Mouse (Mus musculus) hindbrain, embryonic 14.5 days (tissue): ENCODE data around the gene Meis2. TPM values are rescaled to one million over a fixed set of nuclear protein-coding genes. Genes with fewer than 3 reads are reported as not detected.

ENCODE experiments used
- ATAC-seq: fragments of 200-750 bp; cut with Nextera tagmentation; 2 replicates; pipeline ENCODE4 v1.8.0; 2017; ENCODE audit warnings: moderate number of reproducible peaks, mild to moderate bottlenecking, moderate TSS enrichment, moderate library complexity; ENCODE audit not compliant: low FRiP score
- DNase-seq: peaks from one replicate; pipeline ENCODE4 v3.0.0-alpha.2; 2015; ENCODE audit warnings: low spot score
- H3K27ac ChIP-seq: fragments of 300-500 bp; sonication (generic); 2 replicates; pipeline ENCODE4 v1.5.1; 2014; ENCODE audit warnings: mild to moderate bottlenecking, moderate library complexity
- H3K27me3 ChIP-seq: fragments of 300-500 bp; sonication (generic); 2 replicates; pipeline ENCODE4 v1.6.1; 2014; ENCODE audit warnings: mild to moderate bottlenecking, low read length, mixed read lengths; ENCODE audit not compliant: control insufficient read depth, insufficient read depth
- H3K36me3 ChIP-seq: fragments of 300-500 bp; sonication (generic); replicated peaks from 2 replicates; pipeline ENCODE4 v1.6.1; 2014; ENCODE audit not compliant: control insufficient read depth, insufficient read depth
- H3K4me1 ChIP-seq: fragments of 300-500 bp; sonication (generic); replicated peaks from 2 replicates; pipeline ENCODE4 v1.6.1; 2014; ENCODE audit warnings: antibody characterized with exemption, low read length, mixed read lengths; ENCODE audit not compliant: control insufficient read depth, insufficient read depth
- H3K4me2 ChIP-seq: fragments of 300-500 bp; sonication (generic); replicated peaks from 2 replicates; pipeline ENCODE4 v1.6.1; 2014; ENCODE audit warnings: mild to moderate bottlenecking, moderate library complexity
- H3K4me3 ChIP-seq: fragments of 300-500 bp; sonication (generic); replicated peaks from 2 replicates; pipeline ENCODE4 v1.5.1; 2014; ENCODE audit warnings: mild to moderate bottlenecking, low read length
- H3K9ac ChIP-seq: fragments of 300-500 bp; sonication (generic); 2 replicates; pipeline ENCODE4 v1.6.1; 2014
- H3K9me3 ChIP-seq: fragments of 300-500 bp; sonication (generic); 2 replicates; pipeline ENCODE4 v1.6.1; 2016; ENCODE audit warnings: low read length; ENCODE audit not compliant: control insufficient read depth
- WGBS: fragments of 180-500 bp; shearing (Covaris S2); extraction: QIAGEN DNeasy Blood & Tissue Kit; methylation state at CpG from one replicate; pipeline ENCODE4 v1.1.7; 2014; 5-methylcytosine and 5-hydroxymethylcytosine counted together
- polyA plus RNA-seq: library from polyadenylated mRNA; unstranded; fragments of >200 nt; fragmentation: Nextera tagmentation; extraction: Ambion mirVana; gene quantifications from 2 replicates; pipeline ENCODE4 v1.2.1, GENCODE M21; 2014

Gene Meis2
- polyA plus RNA-seq, 1 experiment from 2014 or later = 159 TPM

- ATAC-seq = no peak
- Histone ChIP-seq H3K4me2 (no peak overlapping the region), H3K9me3 (no peaks in the 10 kb centered on the region), H3K36me3 (no peaks in the 10 kb centered on the region), H3K4me1 (peaks cover 19% of the 10 kb centered on the region; the same call in 1 of the 2 replicates), H3K27ac (no peak overlapping the region; the same call in 1 of the 2 replicates), H3K4me3 (no peak overlapping the region), H3K9ac (no peak overlapping the region), H3K27me3 (no peaks in the 10 kb centered on the region)
- no peak for DNase-seq
- WGBS = 75% methylated on average over 5 of the region's 5 CpGs
Measured at GRCm38 (mm10) chr2:115888336-115889077, 177.1 kb downstream of the Meis2 start.

- Histone ChIP-seq H3K9me3 (no peaks in the 10 kb centered on the region), H3K27me3 (no peaks in the 10 kb centered on the region), H3K4me3 (no peak overlapping the region), H3K4me2 (no peak overlapping the region), H3K36me3 (no peaks in the 10 kb centered on the region), H3K4me1 (peaks cover 24% of the 10 kb centered on the region; the same call in 1 of the 2 replicates), H3K9ac (no peak overlapping the region), H3K27ac (no peak overlapping the region)
- DNase-seq (no peak), ATAC-seq (no peak)
- WGBS = 33% methylated on average over 1 of the region's 1 CpGs
Measured at GRCm38 (mm10) chr2:115887631-115888030, 178.0 kb downstream of the Meis2 start.

GRCm38 (mm10) chr2:115884184-115884583 is 181.5 kb downstream of the Meis2 start:
- Histone ChIP-seq H3K4me2 (peak overlapping the region; percentile 3; the same call in 1 of the 2 replicates), H3K9ac (no peak overlapping the region)
- WGBS = 23% methylated on average over 9 of the region's 9 CpGs

GRCm38 (mm10) chr2:115883520-115883919 is 182.1 kb downstream of the Meis2 start:
- Histone ChIP-seq H3K4me3 (no peak overlapping the region), H3K4me1 (peaks cover 20% of the 10 kb centered on the region; the same call in 1 of the 2 replicates), H3K9ac (no peak overlapping the region), H3K27ac (peak overlapping the region; percentile 70), H3K9me3 (no peaks in the 10 kb centered on the region), H3K36me3 (no peaks in the 10 kb centered on the region), H3K27me3 (no peaks in the 10 kb centered on the region), H3K4me2 (no peak overlapping the region)
- DNase-seq = no peak
- 44% methylated on average over 10 of the region's 10 CpGs for WGBS
- ATAC-seq = no peak

More at GRCm38 (mm10) chr2:115884184-115884583, 181.5 kb downstream of the Meis2 start:
- H3K27me3 ChIP-seq = no peaks in the 10 kb centered on the region
- no peaks in the 10 kb centered on the region for H3K9me3 ChIP-seq
- DNase-seq = peak; percentile 60
- ATAC-seq = peak; percentile 67; the same call in 1 of the 2 replicates
- no peak overlapping the region for H3K4me3 ChIP-seq
- peak overlapping the region; percentile 70 for H3K27ac ChIP-seq
- no peaks in the 10 kb centered on the region for H3K36me3 ChIP-seq
- peaks cover 24% of the 10 kb centered on the region; the same call in 1 of the 2 replicates for H3K4me1 ChIP-seq

GRCm38 (mm10) chr2:115875802-115876531 is 189.7 kb downstream of the Meis2 start:
- Histone ChIP-seq H3K9me3 (no peaks in the 10 kb centered on the region), H3K27me3 (no peaks in the 10 kb centered on the region), H3K4me3 (no peak overlapping the region), H3K9ac (no peak overlapping the region), H3K4me2 (no peak overlapping the region), H3K27ac (peak overlapping the region; percentile 32; the same call in 1 of the 2 replicates), H3K4me1 (no peaks in the 10 kb centered on the region), H3K36me3 (0 out of 2 replicates have a peak, but pooled peaks cover 3% of the 10 kb centered on the region)
- ATAC-seq (no peak), DNase-seq (no peak)
- WGBS = 63% methylated on average over 8 of the region's 8 CpGs

- no peak overlapping the region for H3K4me3 ChIP-seq
- no peak overlapping the region for H3K27ac ChIP-seq
- H3K27me3 ChIP-seq = no peaks in the 10 kb centered on the region
- no peaks in the 10 kb centered on the region for H3K9me3 ChIP-seq
- H3K4me2 ChIP-seq = no peak overlapping the region
- no peak overlapping the region for H3K9ac ChIP-seq
- ATAC-seq = no peak
- peaks cover 3% of the 10 kb centered on the region; the same call in 1 of the 2 replicates for H3K36me3 ChIP-seq
- no peak for DNase-seq
- WGBS = 23% methylated on average over 2 of the region's 2 CpGs
- peaks cover 4% of the 10 kb centered on the region for H3K4me1 ChIP-seq
Measured at GRCm38 (mm10) chr2:115872851-115873250, 192.8 kb downstream of the Meis2 start.

GRCm38 (mm10) chr2:115869966-115870365 is 195.7 kb downstream of the Meis2 start:
- Histone ChIP-seq H3K9ac (no peak overlapping the region), H3K4me2 (no peak overlapping the region), H3K36me3 (peaks cover 26% of the 10 kb centered on the region), H3K4me3 (no peak overlapping the region), H3K9me3 (no peaks in the 10 kb centered on the region), H3K4me1 (peaks cover 18% of the 10 kb centered on the region), H3K27me3 (no peaks in the 10 kb centered on the region), H3K27ac (no peak overlapping the region)
- ATAC-seq = no peak
- DNase-seq = no peak
- WGBS = 35% methylated on average over 2 of the region's 2 CpGs

GRCm38 (mm10) chr2:115860600-115861347 is 204.9 kb downstream of the Meis2 start:
- Histone ChIP-seq H3K4me1 (peaks cover 44% of the 10 kb centered on the region), H3K9ac (peak overlapping the region; percentile 52), H3K9me3 (no peaks in the 10 kb centered on the region), H3K4me3 (peak overlapping the region; percentile 20), H3K27me3 (peaks cover 11% of the 10 kb centered on the region; the same call in 1 of the 2 replicates), H3K36me3 (peaks cover 16% of the 10 kb centered on the region), H3K4me2 (peak overlapping the region; percentile 48), H3K27ac (peak overlapping the region; percentile 89)
- 5% methylated on average over 25 of the region's 25 CpGs for WGBS
- no peak for ATAC-seq
- DNase-seq = peak; percentile 47

GRCm38 (mm10) chr2:115860141-115860480 is 205.5 kb downstream of the Meis2 start:
- DNase-seq (peak; percentile 73), ATAC-seq (peak; percentile 48)
- Histone ChIP-seq H3K4me2 (peak overlapping the region; percentile 48), H3K36me3 (peaks cover 13% of the 10 kb centered on the region), H3K27ac (peak overlapping the region; percentile 89), H3K9me3 (no peaks in the 10 kb centered on the region), H3K4me1 (peaks cover 40% of the 10 kb centered on the region), H3K9ac (peak overlapping the region; percentile 52), H3K27me3 (peaks cover 11% of the 10 kb centered on the region; the same call in 1 of the 2 replicates), H3K4me3 (peak overlapping the region; percentile 20)
- under 1% methylated on average over 15 of the region's 15 CpGs for WGBS
